7 mouse cellular contexts compared by ENCODE assay signal in the genomic region with DNA sequence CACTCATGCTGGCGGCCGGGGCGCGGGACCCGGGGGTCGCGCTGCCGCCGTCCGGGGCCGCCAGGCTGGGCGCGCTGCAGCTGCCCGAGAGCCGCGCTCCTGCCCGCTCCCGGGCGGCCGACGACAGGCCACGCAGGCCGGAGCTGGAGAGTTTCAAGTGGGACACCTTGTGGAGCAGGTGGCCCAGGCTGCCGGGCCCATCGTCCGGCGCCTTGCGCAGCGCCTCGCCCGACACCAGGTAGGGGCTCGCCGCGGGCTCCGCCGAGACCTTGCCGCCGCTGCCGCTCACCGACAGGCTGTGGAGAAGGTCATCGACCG. TPM values are rescaled to one million over a fixed set of nuclear protein-coding genes. Genes with fewer than 3 reads are reported as not detected.
DNase-seq lines count a peak whose midpoint lies in the region; ATAC-seq lines count a peak whose summit lies in the region.

No protein-coding gene starts in this region.

- H3K4me1 ChIP-seq in embryonic facial prominence, embryonic 13.5 days = peaks cover 39% of the 10 kb centered on the region
- peaks cover 38% of the 10 kb centered on the region for H3K4me1 ChIP-seq in hindbrain, embryonic 12.5 days
- H3K4me1 ChIP-seq in midbrain, embryonic 14.5 days (ENCODE audit: control insufficient read depth, insufficient read depth, low read length) = peaks cover 37% of the 10 kb centered on the region

- ATAC-seq in embryonic facial prominence, embryonic 13.5 days (ENCODE audit: insufficient number of reproducible peaks, insufficient read depth, low FRiP score, low TSS enrichment, low read depth) = no peak
- no peak for ATAC-seq in hindbrain, embryonic 12.5 days (ENCODE audit: low FRiP score)
- ATAC-seq in midbrain, embryonic 14.5 days (ENCODE audit: low FRiP score, low TSS enrichment) = no peak

- H3K9ac ChIP-seq in embryonic facial prominence, embryonic 13.5 days = peak overlapping the region; percentile 75
- H3K9ac ChIP-seq in hindbrain, embryonic 12.5 days = peak overlapping the region; percentile 75
- H3K9ac ChIP-seq in midbrain, embryonic 14.5 days (replicated peaks; ENCODE audit: low read length) = peak overlapping the region; percentile 64

- WGBS in embryonic facial prominence, embryonic 13.5 days = under 1% methylated on average over 41 of the region's 42 CpGs
- WGBS in hindbrain, embryonic 12.5 days = 2% methylated on average over 38 of the region's 42 CpGs
- under 1% methylated on average over 42 of the region's 42 CpGs for WGBS in midbrain, embryonic 14.5 days

- H3K4me2 ChIP-seq in embryonic facial prominence, embryonic 13.5 days = peak overlapping the region; percentile 96
- peak overlapping the region; percentile 92 for H3K4me2 ChIP-seq in hindbrain, embryonic 12.5 days (replicated peaks)
- H3K4me2 ChIP-seq in midbrain, embryonic 14.5 days (ENCODE audit: low read length) = peak overlapping the region; percentile 99

- peaks cover 86% of the 10 kb centered on the region for H3K27me3 ChIP-seq in embryonic facial prominence, embryonic 13.5 days
- H3K27me3 ChIP-seq in hindbrain, embryonic 12.5 days = peaks cover 56% of the 10 kb centered on the region
- H3K27me3 ChIP-seq in midbrain, embryonic 14.5 days (ENCODE audit: control insufficient read depth, insufficient read depth, low read length) = peaks cover 22% of the 10 kb centered on the region

- no peak overlapping the region for H3K27ac ChIP-seq in embryonic facial prominence, embryonic 13.5 days
- H3K27ac ChIP-seq in hindbrain, embryonic 12.5 days = no peak overlapping the region
- H3K27ac ChIP-seq in midbrain, embryonic 14.5 days (replicated peaks; ENCODE audit: low read depth, low read length) = no peak overlapping the region

- H3K9me3 ChIP-seq in embryonic facial prominence, embryonic 13.5 days = no peaks in the 10 kb centered on the region
- no peaks in the 10 kb centered on the region for H3K9me3 ChIP-seq in hindbrain, embryonic 12.5 days (replicated peaks)
- no peaks in the 10 kb centered on the region for H3K9me3 ChIP-seq in midbrain, embryonic 14.5 days (ENCODE audit: control insufficient read depth, low read length)

- DNase-seq in left cerebral cortex, adult 18-20 months (ENCODE audit: low spot score in 2 of 2) = peak; percentile 19 to 35
- DNase-seq in left cerebral cortex, adult 9 months (ENCODE audit: low spot score in 2 of 2) = no peak
- DNase-seq in midbrain, embryonic 14.5 days = no peak
- DNase-seq in thymus, postnatal 0 days (ENCODE audit: low spot score) = no peak
- no peak for DNase-seq in gastrocnemius, postnatal 25 days

- peak overlapping the region; percentile 58 for H3K4me3 ChIP-seq in embryonic facial prominence, embryonic 13.5 days
- H3K4me3 ChIP-seq in hindbrain, embryonic 12.5 days = peak overlapping the region; percentile 61
- peak overlapping the region; percentile 58 for H3K4me3 ChIP-seq in midbrain, embryonic 14.5 days (replicated peaks; ENCODE audit: low read depth, low read length)

- no peaks in the 10 kb centered on the region for H3K36me3 ChIP-seq in embryonic facial prominence, embryonic 13.5 days
- H3K36me3 ChIP-seq in hindbrain, embryonic 12.5 days = no peaks in the 10 kb centered on the region
- H3K36me3 ChIP-seq in midbrain, embryonic 14.5 days (ENCODE audit: control insufficient read depth, insufficient read depth, low read length) = no peaks in the 10 kb centered on the region

RNA-seq across cellular contexts. Expression of a gene that starts 2.2 kb away (rescaled TPM):
- total RNA-seq in left cerebral cortex, adult 18-20 months (2021) = 100 to 1,000 TPM; 203 to 207 TPM
- polyA plus RNA-seq in embryonic facial prominence, embryonic 13.5 days (2015; fragmentation: Nextera tagmentation; extraction: Ambion mirVana) = 2.3 and 3.1 TPM in 2 replicates
- polyA plus RNA-seq in hindbrain, embryonic 12.5 days (2016; fragmentation: Nextera tagmentation; extraction: Ambion mirVana) = 5.1 and 7.0 TPM in 2 replicates
- 5.0 and 8.3 TPM in 2 replicates for polyA plus RNA-seq in midbrain, embryonic 14.5 days (2014; fragmentation: Nextera tagmentation; extraction: Ambion mirVana)
- 0.52 and 0.59 TPM in 2 replicates for polyA plus RNA-seq in thymus, postnatal 0 days (2015; fragmentation: Nextera tagmentation; extraction: Ambion mirVana)
- total RNA-seq in gastrocnemius, postnatal 25 days (2021) = 1 to 10 TPM in 1 of 2 experiments, under 1 TPM in 1; 0.90 to 1.2 TPM

Comparison
In these comparisons a context has a peak if more than half of its experiments do, and no peak if none do; other contexts are left out.
1. DNase-seq: peak in left cerebral cortex, adult 18-20 months (2 of 2); none in left cerebral cortex, adult 9 months (0 of 2), midbrain, embryonic 14.5 days (single experiment), thymus, postnatal 0 days (single experiment) and gastrocnemius, postnatal 25 days (single experiment).
2. Peak in every context shown above with its lines, with median percentiles within 50 percentile points of each other: H3K4me2 ChIP-seq, H3K4me3 ChIP-seq and H3K9ac ChIP-seq.